Mouse (Mus musculus) MEL (cell line): ENCODE measurements at regions not wholly inside any gene's neighbourhood (a gene's known extent, or its start where the extent isn't known, plus 50 kb on each side); places are given as distances from the start of the nearest gene placed in this dataset.

Experiments used
- DNase-seq: peaks from one replicate; pipeline ENCODE4 v3.0.0; 2011; ENCODE audit warnings: low read depth, low spot score
- H3K27ac ChIP-seq: 2 replicates; pipeline ENCODE4 v1.5.1; 2012; ENCODE audit warnings: low read depth, mild to moderate bottlenecking, control low read depth, low read length, moderate library complexity; ENCODE audit not compliant: control insufficient read depth
- H3K27me3 ChIP-seq, 2 experiments: fragments of 150-350 bp in 1 of 2; sonication (generic) in 1 of 2; 2 replicates each; pipeline ENCODE4 v1.6.1; 2012; ENCODE audit warnings: low read length in 2 of 2, mild to moderate bottlenecking in 2 of 2, improper control_type of control experiment in 1 of 2, moderate library complexity in 1 of 2; ENCODE audit not compliant: insufficient read depth in 2 of 2, control insufficient read depth in 1 of 2
- H3K36me3 ChIP-seq, 2 experiments: 2 replicates each; pipeline ENCODE4 v1.6.1; 2012 to 2014; ENCODE audit warnings: low read length in 2 of 2, improper control_type of control experiment in 1 of 2, inconsistent platforms in 1 of 2, mild to moderate bottlenecking in 1 of 2; ENCODE audit not compliant: insufficient read depth in 2 of 2, control insufficient read depth in 1 of 2
- H3K4me1 ChIP-seq, 2 experiments: fragments of 150-350 bp in 1 of 2; sonication (generic) in 1 of 2; 2 replicates each; pipeline ENCODE4 v1.6.1; 2012; ENCODE audit warnings: low read length in 2 of 2, improper control_type of control experiment in 1 of 2, mild to moderate bottlenecking in 1 of 2; ENCODE audit not compliant: insufficient read depth in 2 of 2, control insufficient read depth in 1 of 2
- H3K4me3 ChIP-seq, 2 experiments: fragments of 150-350 bp in 1 of 2; sonication (generic) in 1 of 2; 2 replicates each; pipeline ENCODE4 v1.5.1; 2012; ENCODE audit warnings: low read depth in 2 of 2, low read length in 2 of 2, mild to moderate bottlenecking in 2 of 2, moderate library complexity in 2 of 2, control low read depth in 1 of 2, improper control_type of control experiment in 1 of 2; ENCODE audit not compliant: control insufficient read depth in 1 of 2, insufficient read depth in 1 of 2
- H3K79me2 ChIP-seq: 2 replicates; pipeline ENCODE4 v1.6.1; 2012; ENCODE audit warnings: mild to moderate bottlenecking, low read length, moderate library complexity; ENCODE audit not compliant: control insufficient read depth, poor library complexity, insufficient read depth
- H3K9ac ChIP-seq: 2 replicates; pipeline ENCODE4 v1.6.1; 2012; ENCODE audit warnings: low read depth, mild to moderate bottlenecking, control low read depth, low read length, moderate library complexity; ENCODE audit not compliant: control insufficient read depth, poor library complexity, severe bottlenecking
- H3K9me3 ChIP-seq: fragments of 150-350 bp; sonication (generic); replicated peaks from 2 replicates; pipeline ENCODE4 v1.6.1; 2012; ENCODE audit warnings: mild to moderate bottlenecking, low read length, improper control_type of control experiment, moderate library complexity; ENCODE audit not compliant: insufficient read depth
- BHLHE40 ChIP-seq: IDR thresholded peaks from 2 replicates; pipeline ENCODE4 v1.6.1; 2012; ENCODE audit warnings: low read depth, mild to moderate bottlenecking, inconsistent platforms, low read length, improper control_type of control experiment, borderline replicate concordance
- CHD1 ChIP-seq: IDR thresholded peaks from 2 replicates; pipeline ENCODE4 v1.6.1; 2012; ENCODE audit warnings: low read depth, mild to moderate bottlenecking, inconsistent platforms, low read length, improper control_type of control experiment
- CTCF ChIP-seq, 3 experiments: IDR thresholded peaks in 2 of 3; conservative IDR thresholded peaks in 1 of 3; 2 replicates each; pipeline ENCODE4 v1.5.1; 2011 to 2012; ENCODE audit warnings: low read length in 3 of 3, low read depth in 2 of 3, mild to moderate bottlenecking in 2 of 3, improper control_type of control experiment in 1 of 3, inconsistent platforms in 1 of 3, mixed read lengths in 1 of 3, moderate library complexity in 1 of 3; ENCODE audit not compliant: control insufficient read depth in 1 of 3, insufficient read depth in 1 of 3, poor library complexity in 1 of 3, severe bottlenecking in 1 of 3
- E2F4 ChIP-seq: IDR thresholded peaks from 2 replicates; pipeline ENCODE4 v1.6.1; 2011; ENCODE audit warnings: low read depth, low read length, improper control_type of control experiment, borderline replicate concordance
- ELF1 ChIP-seq: IDR thresholded peaks from 2 replicates; pipeline ENCODE4 v1.6.1; 2014; ENCODE audit warnings: low read depth, mild to moderate bottlenecking, inconsistent platforms, low read length, improper control_type of control experiment, moderate library complexity
- ETS1 ChIP-seq: IDR thresholded peaks from 2 replicates; pipeline ENCODE4 v1.6.1; 2012; ENCODE audit warnings: low read depth, mild to moderate bottlenecking, inconsistent platforms, low read length, improper control_type of control experiment, moderate library complexity
- GATA1 ChIP-seq: IDR thresholded peaks from 2 replicates; pipeline ENCODE4 v1.6.1; 2011; ENCODE audit warnings: low read depth, low read length, improper control_type of control experiment
- MAZ ChIP-seq: IDR thresholded peaks from 2 replicates; pipeline ENCODE4 v1.6.1; 2012; ENCODE audit warnings: low read depth, mild to moderate bottlenecking, inconsistent platforms, low read length, improper control_type of control experiment
- MYB ChIP-seq: IDR thresholded peaks from 2 replicates; pipeline ENCODE4 v1.6.1; 2011; ENCODE audit warnings: mild to moderate bottlenecking, low read depth, low read length, improper control_type of control experiment
- MYC ChIP-seq: IDR thresholded peaks from 2 replicates; pipeline ENCODE4 v1.6.1; 2011; ENCODE audit warnings: low read depth, mild to moderate bottlenecking, low read length, improper control_type of control experiment, moderate library complexity
- NRF1 ChIP-seq: IDR thresholded peaks from 2 replicates; pipeline ENCODE4 v1.6.1; 2014; ENCODE audit warnings: low read depth, mild to moderate bottlenecking, inconsistent platforms, low read length, improper control_type of control experiment, moderate library complexity; ENCODE audit not compliant: poor library complexity, insufficient read depth, severe bottlenecking
- POLR2AphosphoS2 ChIP-seq: IDR thresholded peaks from 2 replicates; pipeline ENCODE4 v1.6.1; 2011; ENCODE audit warnings: low read length, improper control_type of control experiment
- SIN3A ChIP-seq: IDR thresholded peaks from 2 replicates; pipeline ENCODE4 v1.6.1; 2012; ENCODE audit warnings: low read length, improper control_type of control experiment, inconsistent platforms
- TBP ChIP-seq: IDR thresholded peaks from 2 replicates; pipeline ENCODE4 v1.8.0; 2011; ENCODE audit warnings: low read depth, low read length, improper control_type of control experiment
- USF1 ChIP-seq: IDR thresholded peaks from 2 replicates; pipeline ENCODE4 v1.6.1; 2014; ENCODE audit warnings: low read depth, mild to moderate bottlenecking, inconsistent platforms, low read length, improper control_type of control experiment, moderate library complexity
- USF2 ChIP-seq, 2 experiments: IDR thresholded peaks; 2 replicates each; pipeline ENCODE4 v1.6.1; 2011 to 2012; ENCODE audit warnings: improper control_type of control experiment in 2 of 2, low read length in 2 of 2, borderline replicate concordance in 1 of 2, inconsistent platforms in 1 of 2, low read depth in 1 of 2, mild to moderate bottlenecking in 1 of 2; ENCODE audit not compliant: insufficient read depth in 1 of 2
- ZC3H11A ChIP-seq: IDR thresholded peaks from 2 replicates; pipeline ENCODE4 v1.6.1; 2012; ENCODE audit warnings: low read depth, mild to moderate bottlenecking, inconsistent platforms, low read length, improper control_type of control experiment
- ZMIZ1 ChIP-seq: IDR thresholded peaks from 2 replicates; pipeline ENCODE4 v1.6.1; 2012; ENCODE audit warnings: low read depth, mild to moderate bottlenecking, inconsistent platforms, low read length, improper control_type of control experiment, moderate library complexity

- H3K4me3 ChIP-seq = no peak overlapping the region
- H3K9me3 ChIP-seq = no peaks in the 10 kb centered on the region
- H3K79me2 ChIP-seq = no peaks in the 10 kb centered on the region
- no peak for TF ChIP-seq MAZ
- TF ChIP-seq POLR2AphosphoS2 = no peak
- no peak for TF ChIP-seq ZMIZ1
- TF ChIP-seq MYC = no peak
- H3K36me3 ChIP-seq = no peaks in the 10 kb centered on the region
- H3K27ac ChIP-seq = no peak overlapping the region
- H3K4me1 ChIP-seq = no peaks in the 10 kb centered on the region
- no peak overlapping the region for H3K9ac ChIP-seq
- no peaks in the 10 kb centered on the region for H3K27me3 ChIP-seq
- DNase-seq = no peak
Observed at GRCm38 (mm10) chr3:31394533-31394932, 84.4 kb upstream of the Slc7a14 start.

GRCm38 (mm10) chr3:31389955-31390354 is 79.8 kb upstream of the Slc7a14 start:
- no peaks in the 10 kb centered on the region for H3K4me1 ChIP-seq
- no peak for DNase-seq
- no peaks in the 10 kb centered on the region for H3K27me3 ChIP-seq
- TF ChIP-seq ELF1 = no peak
- no peaks in the 10 kb centered on the region for H3K79me2 ChIP-seq
- H3K27ac ChIP-seq = no peak overlapping the region
- no peaks in the 10 kb centered on the region for H3K36me3 ChIP-seq
- no peak overlapping the region for H3K9ac ChIP-seq
- H3K9me3 ChIP-seq = no peaks in the 10 kb centered on the region
- no peak overlapping the region for H3K4me3 ChIP-seq

- Histone ChIP-seq H3K27me3 (no peaks in the 10 kb centered on the region), H3K9ac (no peak overlapping the region), H3K9me3 (no peaks in the 10 kb centered on the region), H3K79me2 (no peaks in the 10 kb centered on the region), H3K36me3 (no peaks in the 10 kb centered on the region), H3K4me3 (no peak overlapping the region), H3K4me1 (no peaks in the 10 kb centered on the region), H3K27ac (no peak overlapping the region)
- no peak for TF ChIP-seq CTCF (IDR thresholded peaks at IDR 0.05 in 2 of 3, conservative IDR thresholded peaks at IDR 0.05 in 1 of 3; ENCODE audit: control insufficient read depth in 1 of 3, insufficient read depth in 1 of 3, low read depth in 2 of 3, low read length in 3 of 3, poor library complexity in 1 of 3, severe bottlenecking in 1 of 3)
- no peak for TF ChIP-seq NRF1
- no peak for TF ChIP-seq ELF1
- no peak for DNase-seq
Observed at GRCm38 (mm10) chr3:31375678-31376077, 65.5 kb upstream of the Slc7a14 start.

GRCm38 (mm10) chr3:31374061-31374460 is 63.9 kb upstream of the Slc7a14 start:
- no peak for DNase-seq
- no peaks in the 10 kb centered on the region for H3K4me1 ChIP-seq
- TF ChIP-seq E2F4 (no peak), USF1 (no peak), USF2 (IDR thresholded peaks at IDR 0.05; ENCODE audit: borderline replicate concordance in 1 of 2, insufficient read depth in 1 of 2, low read depth in 1 of 2, low read length in 2 of 2) (no peak), MYB (no peak), BHLHE40 (no peak), GATA1 (no peak), ELF1 (no peak), TBP (no peak), ZMIZ1 (no peak), POLR2AphosphoS2 (no peak), ETS1 (no peak), ZC3H11A (no peak), CHD1 (no peak), MYC (no peak), SIN3A (no peak)
- TF ChIP-seq, all 39 proteins: peak for 0
- no peaks in the 10 kb centered on the region for H3K9me3 ChIP-seq
- no peak overlapping the region for H3K4me3 ChIP-seq
- H3K79me2 ChIP-seq = no peaks in the 10 kb centered on the region
- no peak overlapping the region for H3K9ac ChIP-seq
- H3K27me3 ChIP-seq = no peaks in the 10 kb centered on the region
- no peaks in the 10 kb centered on the region for H3K36me3 ChIP-seq
- no peak overlapping the region for H3K27ac ChIP-seq
